Mouse (Mus musculus) ovary, postnatal 36 days (tissue): Measurements from ENCODE around the gene Ocln.
A peak's percentile ranks its signal among the peaks of the same experiment; 100 is the strongest.
"Not testable (repeated sequence)": the region's sequence is repeated elsewhere in the genome, so short reads cannot be mapped to it uniquely, and the experiment has no call there.

Source experiments
- DNase-seq: peaks from one replicate; pipeline ENCODE4 v3.0.0; 2022; ENCODE audit warnings: low spot score, mixed read lengths

Gene Ocln

DNA sequence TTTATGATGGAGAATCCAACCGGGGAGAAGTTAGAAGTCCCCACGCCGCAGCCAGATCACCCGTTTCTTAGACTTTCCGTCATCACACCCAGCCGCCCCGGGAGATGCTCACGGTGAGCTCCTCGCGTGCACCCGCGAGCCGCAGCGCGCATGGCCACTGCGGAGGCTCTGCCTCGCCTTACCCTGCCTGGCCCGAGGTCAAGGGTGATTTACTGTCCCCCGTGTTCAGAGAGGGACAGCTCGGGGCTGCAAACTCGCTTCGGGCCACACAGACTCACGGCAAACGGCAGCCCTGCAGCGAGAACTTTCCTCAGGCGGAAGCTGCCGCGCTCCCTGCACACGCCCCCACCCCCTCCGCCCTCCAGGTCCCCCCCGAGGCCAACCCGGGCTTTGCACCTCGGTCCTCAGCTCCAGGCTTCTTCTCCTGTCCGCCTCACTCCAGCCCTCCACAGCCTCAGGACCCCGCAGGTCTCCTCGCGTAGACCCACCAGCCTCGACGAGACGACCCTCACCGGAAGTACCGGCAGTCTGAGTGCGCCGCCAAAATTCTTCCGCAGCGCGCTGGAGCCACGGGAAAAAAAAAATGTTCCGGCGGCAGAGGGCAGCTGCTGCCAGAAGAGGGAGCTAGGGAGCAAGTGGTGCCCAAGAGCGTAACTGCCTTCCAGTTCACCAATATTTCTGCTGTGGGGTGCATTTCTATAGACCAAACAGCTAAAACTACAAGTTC is 60.3 kb downstream of the Ocln start, which contains the start of gene Gtf2h2:
Gene Gtf2h2, minus strand, starts transcription at position 519 of the 727 bp plus-strand sequence.
- peak; percentile 82 for DNase-seq

- no peak for DNase-seq
Observed at GRCm38 (mm10) chr13:100491623-100492022, 60.9 kb downstream of the Ocln start.

DNA sequence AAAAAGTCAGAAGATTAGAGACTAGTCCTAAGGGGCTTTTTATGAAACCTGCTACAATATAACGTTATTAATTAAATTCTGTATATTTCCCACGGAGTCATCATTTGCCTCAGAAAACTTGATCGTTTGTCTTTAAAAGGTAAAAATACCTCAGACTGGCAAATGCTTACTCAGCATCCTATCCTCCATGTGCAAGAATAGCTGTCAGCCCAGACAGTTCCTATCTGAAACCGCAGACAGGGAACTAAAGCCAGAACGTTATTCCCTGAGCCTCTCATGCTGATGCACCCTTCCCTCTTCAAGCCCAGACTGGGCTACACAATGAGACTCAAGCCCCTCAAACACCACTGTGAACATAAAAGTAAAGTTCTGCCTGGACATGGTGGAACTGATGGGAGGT is 62.1 kb downstream of the Ocln start:
- no peak for DNase-seq

DNA sequence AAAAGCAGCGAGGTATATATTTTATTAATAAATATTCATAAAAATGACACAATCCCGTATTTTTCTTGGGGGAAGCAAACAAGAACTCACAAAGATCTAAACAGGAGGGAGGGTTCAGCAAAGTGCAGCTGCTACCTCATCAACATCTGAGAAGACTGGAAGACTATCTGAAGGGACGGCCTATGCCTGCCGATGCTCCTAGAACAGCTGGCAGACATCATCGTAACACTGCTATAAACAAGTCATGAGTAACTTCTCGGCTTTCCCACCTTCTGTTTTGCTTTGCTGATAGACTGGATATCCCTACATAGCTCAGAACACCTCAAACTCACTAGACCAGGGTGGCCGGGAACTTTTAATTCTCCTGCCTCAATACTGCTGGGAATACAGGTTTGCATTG is 68.9 kb downstream of the Ocln start:
- DNase-seq, result no peak

DNA sequence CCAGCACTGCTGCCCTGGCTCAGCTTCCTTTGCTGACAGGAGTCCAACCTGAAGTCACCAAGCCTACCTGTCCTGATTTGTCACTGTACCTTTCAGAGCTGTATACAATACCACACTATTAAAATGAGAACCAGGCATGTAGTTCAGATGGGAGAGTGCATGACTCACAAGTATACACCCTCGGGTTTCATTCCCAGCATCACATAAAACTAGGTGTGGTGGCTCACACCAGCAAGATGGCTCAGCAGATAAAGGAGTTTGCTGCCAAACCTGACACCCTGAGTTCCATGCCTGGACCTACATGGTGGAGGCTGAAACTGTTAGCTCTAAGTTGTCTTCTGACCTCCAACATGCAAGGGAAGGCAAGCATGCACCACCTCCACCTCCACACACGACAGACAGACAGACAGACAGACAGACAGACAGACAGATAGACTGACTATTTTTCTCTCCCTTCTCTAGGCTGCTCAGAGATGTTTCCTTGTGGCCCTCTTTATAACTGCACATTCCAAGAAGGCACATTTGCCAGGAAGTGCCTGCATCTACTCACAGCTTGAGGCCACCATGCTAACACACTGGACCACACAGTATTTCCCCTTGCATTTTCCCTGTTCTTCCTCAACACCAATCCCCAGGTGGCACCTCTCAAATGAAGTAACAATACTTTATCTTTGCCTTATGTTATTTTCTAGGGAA is 88.8 kb downstream of the Ocln start:
- DNase-seq, result no peak

GRCm38 (mm10) chr13:100461336-100461735 is 91.2 kb downstream of the Ocln start:
- no peak for DNase-seq

DNA sequence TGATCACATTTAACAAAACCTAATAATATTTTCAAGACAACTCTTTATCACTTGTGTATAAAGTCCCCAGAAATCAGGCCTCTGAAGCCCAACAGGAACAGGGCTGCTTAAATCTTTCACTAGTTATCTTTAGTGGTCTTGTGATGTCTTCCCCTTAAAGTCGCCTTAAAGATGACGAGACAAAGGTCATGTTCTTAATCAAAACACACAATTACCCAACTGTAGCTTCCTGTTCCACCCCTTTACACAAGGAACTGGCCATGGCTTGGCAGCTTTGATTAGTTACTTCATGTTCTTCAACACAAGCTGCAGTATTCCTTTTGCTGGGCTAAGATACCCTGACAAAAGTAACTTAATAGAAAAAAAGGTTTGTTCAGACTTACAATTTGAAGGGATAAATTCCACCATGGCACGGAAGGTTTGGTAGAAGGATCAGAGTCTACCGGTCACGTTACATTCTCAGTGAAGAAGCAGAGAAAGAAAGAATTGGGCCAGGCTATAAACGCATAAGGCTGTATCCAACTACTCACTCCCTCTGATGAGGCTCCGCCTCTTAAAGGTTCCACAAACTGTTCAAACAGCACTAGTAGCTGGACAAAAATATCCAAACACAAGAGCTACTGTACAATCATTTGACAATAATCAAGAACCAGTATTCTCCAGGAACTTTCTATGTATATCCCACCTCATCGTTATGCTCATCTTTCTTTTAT is 99.9 kb downstream of the Ocln start, which contains the start of gene Naip1:
Gene Naip1, minus strand, starts transcription at position 455 of the 713 bp plus-strand sequence.
- not testable (repeated sequence) for DNase-seq

DNA sequence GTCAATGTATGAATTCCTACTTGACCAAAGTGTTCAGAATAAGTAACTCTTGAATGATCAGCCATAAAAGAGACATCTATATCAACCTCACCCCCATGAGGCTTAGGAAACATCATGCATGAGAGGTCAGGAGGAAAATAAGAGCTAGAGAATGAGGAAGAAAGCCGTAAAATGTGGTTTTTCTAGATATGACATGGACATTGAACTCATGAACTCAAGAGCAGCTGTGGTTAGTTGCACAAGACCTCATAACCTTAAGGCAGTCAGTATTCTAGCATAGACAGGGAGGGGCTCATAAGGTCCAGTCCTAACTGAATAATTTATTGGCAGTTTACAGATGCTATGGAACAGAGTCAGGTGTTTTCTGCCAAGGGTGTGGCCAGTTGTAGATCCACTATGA is 103.0 kb downstream of the Ocln start:
- no peak for DNase-seq
